Mouse (Mus musculus): ENCODE results near the gene Itpr2. TPM values are rescaled to one million over a fixed set of nuclear protein-coding genes. Genes with fewer than 3 reads are reported as not detected.

Gene Itpr2
- polyA plus RNA-seq, 1 experiment from 2014 or later: 5.9 TPM

- WGBS: 88% methylated on average over 5 of the region's 5 CpGs
- no peak overlapping the region for H3K4me2 ChIP-seq (replicated peaks; ENCODE audit: low read depth, low read length)
- ATAC-seq (ENCODE audit: low FRiP score): no peak
- no peak for DNase-seq (ENCODE audit: low spot score)
- H3K9me3 ChIP-seq (ENCODE audit: control insufficient read depth, low read length): no peaks in the 10 kb centered on the region
- H3K4me1 ChIP-seq (replicated peaks; ENCODE audit: control insufficient read depth, insufficient read depth, low read length): no peaks in the 10 kb centered on the region
- no peak overlapping the region for H3K27ac ChIP-seq (ENCODE audit: low read depth, low read length)
- no peak overlapping the region for H3K9ac ChIP-seq (ENCODE audit: low read depth, low read length)
- no peaks in the 10 kb centered on the region for H3K27me3 ChIP-seq (ENCODE audit: control insufficient read depth, insufficient read depth, low read length)
- H3K4me3 ChIP-seq (ENCODE audit: low read depth, low read length): no peak overlapping the region
- H3K36me3 ChIP-seq (ENCODE audit: control insufficient read depth, insufficient read depth, low read length): no peaks in the 10 kb centered on the region
Observed at GRCm38 (mm10) chr6:146288266-146288665, 213.8 kb downstream of the Itpr2 start.

- Histone ChIP-seq H3K9me3 (ENCODE audit: control insufficient read depth, low read length) (no peaks in the 10 kb centered on the region), H3K4me1 (replicated peaks; ENCODE audit: control insufficient read depth, insufficient read depth, low read length) (no peaks in the 10 kb centered on the region), H3K4me3 (ENCODE audit: low read depth, low read length) (no peak overlapping the region), H3K4me2 (replicated peaks; ENCODE audit: low read depth, low read length) (no peak overlapping the region), H3K9ac (ENCODE audit: low read depth, low read length) (no peak overlapping the region), H3K27ac (ENCODE audit: low read depth, low read length) (no peak overlapping the region), H3K27me3 (ENCODE audit: control insufficient read depth, insufficient read depth, low read length) (no peaks in the 10 kb centered on the region), H3K36me3 (ENCODE audit: control insufficient read depth, insufficient read depth, low read length) (no peaks in the 10 kb centered on the region)
- ATAC-seq (ENCODE audit: low FRiP score) (no peak), DNase-seq (ENCODE audit: low spot score) (no peak)
- 92% methylated on average over 11 of the region's 11 CpGs for WGBS
Observed at GRCm38 (mm10) chr6:146284921-146285565, 217.0 kb downstream of the Itpr2 start.

- Histone ChIP-seq H3K9ac (ENCODE audit: low read depth, low read length) (no peak overlapping the region), H3K36me3 (ENCODE audit: control insufficient read depth, insufficient read depth, low read length) (no peaks in the 10 kb centered on the region), H3K4me2 (replicated peaks; ENCODE audit: low read depth, low read length) (no peak overlapping the region), H3K27ac (ENCODE audit: low read depth, low read length) (no peak overlapping the region), H3K9me3 (ENCODE audit: control insufficient read depth, low read length) (no peaks in the 10 kb centered on the region), H3K4me1 (replicated peaks; ENCODE audit: control insufficient read depth, insufficient read depth, low read length) (no peaks in the 10 kb centered on the region), H3K4me3 (ENCODE audit: low read depth, low read length) (no peak overlapping the region), H3K27me3 (ENCODE audit: control insufficient read depth, insufficient read depth, low read length) (no peaks in the 10 kb centered on the region)
- no peak for DNase-seq (ENCODE audit: low spot score)
- no peak for ATAC-seq (ENCODE audit: low FRiP score)
- WGBS: 81% methylated on average over 7 of the region's 7 CpGs
Observed at GRCm38 (mm10) chr6:146283981-146284380, 218.0 kb downstream of the Itpr2 start.

- Histone ChIP-seq H3K36me3 (ENCODE audit: control insufficient read depth, insufficient read depth, low read length) (no peaks in the 10 kb centered on the region), H3K27ac (ENCODE audit: low read depth, low read length) (no peak overlapping the region), H3K9ac (ENCODE audit: low read depth, low read length) (no peak overlapping the region), H3K9me3 (ENCODE audit: control insufficient read depth, low read length) (no peaks in the 10 kb centered on the region), H3K4me1 (replicated peaks; ENCODE audit: control insufficient read depth, insufficient read depth, low read length) (no peaks in the 10 kb centered on the region), H3K4me2 (replicated peaks; ENCODE audit: low read depth, low read length) (no peak overlapping the region), H3K4me3 (ENCODE audit: low read depth, low read length) (no peak overlapping the region), H3K27me3 (ENCODE audit: control insufficient read depth, insufficient read depth, low read length) (no peaks in the 10 kb centered on the region)
- ATAC-seq (ENCODE audit: low FRiP score): no peak
- 83% methylated on average over 7 of the region's 7 CpGs for WGBS
- no peak for DNase-seq (ENCODE audit: low spot score)
Observed at GRCm38 (mm10) chr6:146282061-146282659, 219.9 kb downstream of the Itpr2 start.

GRCm38 (mm10) chr6:146281176-146281899, 220.7 kb downstream of the Itpr2 start:
- H3K4me3 ChIP-seq (ENCODE audit: low read depth, low read length): no peak overlapping the region
- no peak for DNase-seq (ENCODE audit: low spot score)
- no peak overlapping the region for H3K9ac ChIP-seq (ENCODE audit: low read depth, low read length)
- no peak overlapping the region for H3K4me2 ChIP-seq (replicated peaks; ENCODE audit: low read depth, low read length)
- H3K4me1 ChIP-seq (replicated peaks; ENCODE audit: control insufficient read depth, insufficient read depth, low read length): no peaks in the 10 kb centered on the region
- no peak overlapping the region for H3K27ac ChIP-seq (ENCODE audit: low read depth, low read length)
- no peaks in the 10 kb centered on the region for H3K9me3 ChIP-seq (ENCODE audit: control insufficient read depth, low read length)
- H3K27me3 ChIP-seq (ENCODE audit: control insufficient read depth, insufficient read depth, low read length): no peaks in the 10 kb centered on the region
- no peak for ATAC-seq (ENCODE audit: low FRiP score)
- H3K36me3 ChIP-seq (ENCODE audit: control insufficient read depth, insufficient read depth, low read length): no peaks in the 10 kb centered on the region
- 90% methylated on average over 24 of the region's 24 CpGs for WGBS

GRCm38 (mm10) chr6:146273256-146273655, 228.8 kb downstream of the Itpr2 start:
- H3K4me3 ChIP-seq (ENCODE audit: low read depth, low read length): no peak overlapping the region
- no peaks in the 10 kb centered on the region for H3K27me3 ChIP-seq (ENCODE audit: control insufficient read depth, insufficient read depth, low read length)
- no peak overlapping the region for H3K9ac ChIP-seq (ENCODE audit: low read depth, low read length)
- H3K27ac ChIP-seq (ENCODE audit: low read depth, low read length): no peak overlapping the region
- DNase-seq (ENCODE audit: low spot score) (no peak), ATAC-seq (ENCODE audit: low FRiP score) (no peak)
- no peaks in the 10 kb centered on the region for H3K36me3 ChIP-seq (ENCODE audit: control insufficient read depth, insufficient read depth, low read length)
- H3K9me3 ChIP-seq (ENCODE audit: control insufficient read depth, low read length): no peaks in the 10 kb centered on the region
- H3K4me1 ChIP-seq (replicated peaks; ENCODE audit: control insufficient read depth, insufficient read depth, low read length): no peaks in the 10 kb centered on the region
- 92% methylated on average over 5 of the region's 5 CpGs for WGBS
- no peak overlapping the region for H3K4me2 ChIP-seq (replicated peaks; ENCODE audit: low read depth, low read length)

- H3K4me1 ChIP-seq (replicated peaks; ENCODE audit: control insufficient read depth, insufficient read depth, low read length): no peaks in the 10 kb centered on the region
- no peaks in the 10 kb centered on the region for H3K27me3 ChIP-seq (ENCODE audit: control insufficient read depth, insufficient read depth, low read length)
- no peak overlapping the region for H3K4me3 ChIP-seq (ENCODE audit: low read depth, low read length)
- ATAC-seq (ENCODE audit: low FRiP score) (no peak), DNase-seq (ENCODE audit: low spot score) (peak; percentile 84)
- H3K9ac ChIP-seq (ENCODE audit: low read depth, low read length): no peak overlapping the region
- H3K4me2 ChIP-seq (replicated peaks; ENCODE audit: low read depth, low read length): no peak overlapping the region
- no peaks in the 10 kb centered on the region for H3K36me3 ChIP-seq (ENCODE audit: control insufficient read depth, insufficient read depth, low read length)
- no peak overlapping the region for H3K27ac ChIP-seq (ENCODE audit: low read depth, low read length)
- no peaks in the 10 kb centered on the region for H3K9me3 ChIP-seq (ENCODE audit: control insufficient read depth, low read length)
- 76% methylated on average over 5 of the region's 5 CpGs for WGBS
Observed at GRCm38 (mm10) chr6:146272253-146273036, 229.6 kb downstream of the Itpr2 start.

GRCm38 (mm10) chr6:146270776-146271533, 231.1 kb downstream of the Itpr2 start:
- no peaks in the 10 kb centered on the region for H3K27me3 ChIP-seq (ENCODE audit: control insufficient read depth, insufficient read depth, low read length)
- no peaks in the 10 kb centered on the region for H3K9me3 ChIP-seq (ENCODE audit: control insufficient read depth, low read length)
- H3K36me3 ChIP-seq (ENCODE audit: control insufficient read depth, insufficient read depth, low read length): no peaks in the 10 kb centered on the region
- H3K4me1 ChIP-seq (replicated peaks; ENCODE audit: control insufficient read depth, insufficient read depth, low read length): no peaks in the 10 kb centered on the region
- WGBS: 64% methylated on average over 12 of the region's 12 CpGs
- no peak overlapping the region for H3K4me2 ChIP-seq (replicated peaks; ENCODE audit: low read depth, low read length)
- H3K27ac ChIP-seq (ENCODE audit: low read depth, low read length): no peak overlapping the region
- no peak overlapping the region for H3K4me3 ChIP-seq (ENCODE audit: low read depth, low read length)
- peak; percentile 70 for ATAC-seq (ENCODE audit: low FRiP score)
- H3K9ac ChIP-seq (ENCODE audit: low read depth, low read length): no peak overlapping the region
- DNase-seq (ENCODE audit: low spot score): no peak

Data from hindbrain, embryonic 11.5 days (tissue).